Mouse (Mus musculus) R1 (cell line): Measurements from ENCODE around the gene Tmem135.

Experiments used
- DNase-seq: peaks from one replicate; pipeline ENCODE4 v3.0.0-alpha.2; 2018; ENCODE audit warnings: low read depth, low spot score

Gene Tmem135

GRCm38 (mm10) chr7:89183928-89184327, 220.1 kb downstream of the Tmem135 start:
- no peak for DNase-seq

GRCm38 (mm10) chr7:89182943-89183342, 221.1 kb downstream of the Tmem135 start:
- DNase-seq: no peak

GRCm38 (mm10) chr7:89181285-89181684, 222.7 kb downstream of the Tmem135 start:
- DNase-seq: peak; percentile 34

- no peak for DNase-seq
These were observed 225.4 kb downstream of the Tmem135 start for GRCm38 (mm10) chr7:89178601-89179000.

DNA sequence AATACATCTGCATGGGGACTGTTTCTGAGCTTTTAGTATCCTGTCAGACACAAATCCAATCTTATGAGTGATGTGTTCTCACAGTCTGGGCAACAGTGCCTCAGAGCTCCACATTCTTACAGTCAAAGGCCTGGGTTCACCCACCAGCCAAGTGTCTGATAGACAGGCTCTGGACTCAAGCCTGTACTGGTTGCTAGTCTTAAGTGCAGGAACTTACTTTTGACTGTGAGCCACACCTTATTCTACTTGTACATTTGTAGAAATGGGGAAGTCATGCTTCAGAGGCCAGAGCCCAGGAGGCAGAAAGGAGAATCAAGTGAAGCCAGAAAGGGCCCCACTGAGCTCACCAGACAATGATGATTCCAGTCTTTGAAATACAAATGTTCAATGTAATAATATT, 226.1 kb downstream of the Tmem135 start:
- DNase-seq: no peak

GRCm38 (mm10) chr7:89174430-89174829, 229.6 kb downstream of the Tmem135 start:
- DNase-seq: no peak

DNA sequence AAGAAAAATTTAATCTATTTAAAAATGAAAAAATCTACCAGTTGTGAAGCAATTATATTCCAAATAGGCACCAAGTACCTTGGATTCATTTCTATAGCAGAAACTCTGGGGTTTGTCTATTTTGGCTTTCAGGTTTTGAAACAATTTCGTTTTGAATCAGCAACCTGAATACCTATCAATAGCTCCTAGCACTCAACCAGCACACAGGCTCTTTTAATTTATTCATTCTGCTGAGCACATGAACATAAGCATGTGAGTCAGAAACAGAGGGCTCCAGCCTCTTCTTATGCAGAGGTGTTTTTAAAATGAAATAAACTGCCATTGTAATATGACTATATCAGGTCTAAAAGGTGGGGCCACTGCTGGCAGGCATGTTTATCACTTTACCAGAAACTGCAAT, 231.0 kb downstream of the Tmem135 start:
- no peak for DNase-seq

DNA sequence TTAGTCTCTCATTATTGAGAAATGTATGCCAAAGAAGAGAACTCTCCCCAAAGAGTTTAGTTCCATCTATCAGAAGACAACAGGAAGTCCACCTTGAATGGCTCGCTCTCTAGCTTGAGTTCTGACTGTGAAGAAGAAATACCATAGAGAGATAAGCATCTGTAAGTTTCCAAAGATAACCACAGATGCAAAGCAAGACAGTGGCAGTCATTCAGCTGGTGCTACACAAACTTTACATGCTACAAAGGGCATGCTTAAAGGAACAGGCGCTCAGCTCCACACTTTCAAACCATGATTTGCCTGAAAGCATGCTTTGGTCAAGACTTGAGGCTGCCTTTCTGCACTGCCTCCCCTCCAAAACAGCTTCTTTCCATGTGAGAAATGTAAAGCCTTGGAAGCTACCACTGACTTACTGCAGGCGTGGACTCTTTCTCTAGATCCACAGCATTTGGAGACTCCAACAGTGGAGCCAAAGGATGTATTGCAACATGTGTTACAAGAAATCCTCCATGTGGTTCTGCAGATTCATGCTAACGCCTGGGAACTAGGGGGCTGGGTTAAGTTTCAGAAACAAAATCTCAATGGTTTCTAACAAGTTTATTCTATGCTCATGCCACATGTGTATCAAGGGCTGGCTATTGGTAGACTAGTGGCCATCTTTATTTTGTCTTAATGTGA, 232.1 kb downstream of the Tmem135 start:
- DNase-seq: no peak

DNA sequence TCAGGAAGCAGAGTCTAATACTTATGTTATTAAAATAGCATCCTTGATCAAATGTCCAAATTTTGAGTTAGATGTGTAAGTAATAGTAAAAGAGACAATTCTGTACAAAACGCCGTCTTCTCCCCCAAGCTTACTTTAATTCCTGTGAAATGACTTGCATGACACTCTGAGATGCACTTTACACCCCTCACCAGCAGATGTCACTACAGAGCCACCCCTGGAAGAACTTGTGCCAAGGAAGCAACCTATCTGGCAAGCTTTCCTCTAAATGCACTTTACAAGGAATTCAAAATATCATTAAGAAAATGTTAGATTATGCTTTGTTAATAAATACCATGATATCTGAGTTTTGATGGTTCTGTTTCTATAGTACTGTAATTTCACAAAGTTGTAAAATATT, 235.4 kb downstream of the Tmem135 start:
- peak; percentile 81 for DNase-seq

- no peak for DNase-seq
These were observed 238.5 kb downstream of the Tmem135 start for GRCm38 (mm10) chr7:89165528-89165927.

- DNase-seq: no peak
These were observed 242.2 kb downstream of the Tmem135 start for GRCm38 (mm10) chr7:89161610-89162378.

GRCm38 (mm10) chr7:89157356-89157755, 246.7 kb downstream of the Tmem135 start:
- DNase-seq: no peak

GRCm38 (mm10) chr7:89156629-89157028, 247.4 kb downstream of the Tmem135 start:
- DNase-seq: no peak

DNA sequence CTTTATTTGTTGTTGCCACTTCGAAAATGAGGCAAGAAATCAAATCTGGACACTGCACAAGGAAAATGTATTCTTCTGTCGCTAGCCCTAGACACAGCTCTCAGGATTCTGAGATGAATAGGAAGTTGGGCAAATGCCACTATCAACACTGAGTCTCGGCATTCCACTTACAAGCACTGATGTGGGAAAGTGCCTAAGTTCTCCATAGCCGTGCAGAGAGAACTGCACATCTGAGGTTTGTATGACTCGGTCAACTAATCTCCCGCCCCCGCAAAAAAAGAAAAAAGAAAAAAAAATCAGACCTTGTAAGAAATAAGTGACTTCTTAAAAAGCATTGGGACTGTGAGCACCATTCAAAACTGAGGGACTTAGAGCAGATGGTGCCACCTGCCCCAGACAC, 248.3 kb downstream of the Tmem135 start:
- no peak for DNase-seq

- no peak for DNase-seq
These were observed 248.8 kb downstream of the Tmem135 start for GRCm38 (mm10) chr7:89155223-89155622.

DNA sequence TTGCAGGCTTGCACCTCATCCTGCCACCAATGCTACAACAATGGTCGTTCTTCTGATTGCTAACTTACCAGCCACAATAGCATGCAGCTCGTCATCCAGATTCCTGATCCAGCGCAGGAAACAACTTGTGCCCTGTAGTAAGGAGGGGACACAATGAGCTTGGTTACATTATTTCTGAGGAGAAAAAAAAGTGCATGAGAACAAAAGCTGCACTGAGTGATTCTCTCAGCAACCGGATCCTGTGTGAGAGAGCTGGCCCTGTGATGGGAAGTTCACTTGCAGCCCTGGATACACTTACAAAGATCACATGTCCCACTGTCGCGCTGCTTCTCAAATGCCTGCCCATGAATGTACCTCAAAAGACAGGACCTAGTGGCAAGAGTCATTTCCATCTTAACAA, 252.7 kb downstream of the Tmem135 start:
- DNase-seq: no peak

DNA sequence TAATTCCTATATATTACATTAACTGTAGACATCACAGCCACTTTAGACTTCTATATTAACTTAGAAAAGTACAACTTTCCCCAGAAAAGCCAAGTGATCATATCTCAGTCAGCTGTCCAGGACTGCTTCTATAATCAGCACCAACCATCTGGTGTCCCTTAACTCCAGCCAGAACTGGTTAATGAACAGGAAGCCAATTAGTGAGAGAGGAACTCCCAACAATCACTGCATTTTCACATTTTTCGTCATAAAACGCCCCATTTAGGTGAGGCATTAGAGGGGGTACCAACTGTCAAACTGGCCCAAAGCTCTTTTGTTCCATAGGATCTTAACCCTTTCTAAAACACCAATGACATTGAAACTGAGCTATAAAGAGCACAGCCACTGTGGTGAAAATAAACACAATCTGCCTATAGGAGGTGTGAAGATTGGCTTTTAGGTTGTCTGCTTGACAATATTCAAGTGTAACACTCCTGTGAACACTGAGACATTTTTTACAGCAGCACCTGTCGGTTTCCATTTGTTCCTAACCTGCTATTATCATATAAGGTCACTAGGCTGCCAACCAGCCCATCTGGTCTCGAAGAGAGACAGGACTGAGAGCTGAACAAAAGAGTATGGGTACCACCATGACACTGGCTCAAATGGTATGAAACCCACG, 263.3 kb downstream of the Tmem135 start:
- DNase-seq: no peak

- DNase-seq: no peak
These were observed 269.0 kb downstream of the Tmem135 start for GRCm38 (mm10) chr7:89134884-89135511.

GRCm38 (mm10) chr7:89126063-89126882, 277.7 kb downstream of the Tmem135 start:
- peak; percentile 55 for DNase-seq

- no peak for DNase-seq
These were observed 287.8 kb downstream of the Tmem135 start for GRCm38 (mm10) chr7:89116261-89116664.

DNA sequence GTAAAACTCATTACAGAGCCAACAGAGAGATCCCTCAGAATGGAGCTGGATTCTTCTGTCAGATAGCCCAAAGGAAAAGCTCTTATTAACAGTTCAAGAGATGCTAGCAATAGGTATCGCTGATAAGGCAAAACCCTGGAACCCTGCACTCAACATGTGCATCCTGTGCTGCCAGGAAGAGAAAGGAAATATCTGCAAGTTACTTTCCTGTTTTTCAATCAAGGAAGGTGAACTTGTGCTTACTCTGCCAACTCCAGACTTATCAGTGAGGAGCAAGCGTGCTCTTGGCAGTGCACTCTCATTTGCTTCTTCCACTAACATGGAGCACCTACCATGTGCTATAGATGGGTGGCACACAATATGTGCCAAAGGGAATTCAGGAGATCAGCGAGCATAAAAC, 288.4 kb downstream of the Tmem135 start:
- no peak for DNase-seq
